Mouse (Mus musculus): ENCODE results near the gene Gm20662. TPM values are rescaled to one million over a fixed set of nuclear protein-coding genes. Genes with fewer than 3 reads are reported as not detected.

Gm20662 gene
- polyA plus RNA-seq, 1 experiment from 2014 or later, result 0.13 TPM

Small RNAs within 50 kb of the gene (microRNA-seq; reads per million reads assigned to microRNA genes)
- not detected for gene Mir7088

Other genes starting within 250 kb of the Gm20662 start
- gene Rbm5, start 225.4 kb upstream of the Gm20662 start, polyA plus RNA-seq (2014; fragmentation: Nextera tagmentation; extraction: Ambion mirVana), result 196 and 197 TPM in 2 replicates
- 102 TPM in 2 replicates for gene Rbm6, start 123.1 kb upstream of the Gm20662 start, polyA plus RNA-seq (2014; fragmentation: Nextera tagmentation; extraction: Ambion mirVana)
- gene Mon1a, start 108.2 kb upstream of the Gm20662 start, polyA plus RNA-seq (2014; fragmentation: Nextera tagmentation; extraction: Ambion mirVana), result 16.3 and 19.2 TPM in 2 replicates
- gene Mst1r, start 89.5 kb upstream of the Gm20662 start, polyA plus RNA-seq (2014; fragmentation: Nextera tagmentation; extraction: Ambion mirVana), result 0.33 and 1.1 TPM in 2 replicates
- not detected in 2 replicates for gene Actl11, start 67.9 kb upstream of the Gm20662 start, polyA plus RNA-seq (2014; fragmentation: Nextera tagmentation; extraction: Ambion mirVana)
- 3.5 and 4.3 TPM in 2 replicates for gene Camkv, start 60.7 kb upstream of the Gm20662 start, polyA plus RNA-seq (2014; fragmentation: Nextera tagmentation; extraction: Ambion mirVana)
- gene Traip, start 46.2 kb upstream of the Gm20662 start, polyA plus RNA-seq (2014; fragmentation: Nextera tagmentation; extraction: Ambion mirVana), result 25.2 and 25.7 TPM in 2 replicates
- gene Uba7, start 20.8 kb upstream of the Gm20662 start, polyA plus RNA-seq (2014; fragmentation: Nextera tagmentation; extraction: Ambion mirVana), result 10.9 and 12.1 TPM in 2 replicates
- gene Gm20661, start 13.3 kb upstream of the Gm20662 start, polyA plus RNA-seq (2014; fragmentation: Nextera tagmentation; extraction: Ambion mirVana), result 2.9 and 3.5 TPM in 2 replicates
- gene Inka1, start 10.5 kb upstream of the Gm20662 start, polyA plus RNA-seq (2014; fragmentation: Nextera tagmentation; extraction: Ambion mirVana), result 62.9 and 71.3 TPM in 2 replicates
- 4.8 and 5.7 TPM in 2 replicates for gene Cdhr4, start 3.9 kb upstream of the Gm20662 start, polyA plus RNA-seq (2014; fragmentation: Nextera tagmentation; extraction: Ambion mirVana)
- 38.4 and 45.7 TPM in 2 replicates for gene Ip6k1, start 6.2 kb downstream of the Gm20662 start, polyA plus RNA-seq (2014; fragmentation: Nextera tagmentation; extraction: Ambion mirVana)
- gene Gmppb, start 52.9 kb downstream of the Gm20662 start, polyA plus RNA-seq (2014; fragmentation: Nextera tagmentation; extraction: Ambion mirVana), result 21.7 and 23.6 TPM in 2 replicates
- gene Amigo3, start 56.8 kb downstream of the Gm20662 start, polyA plus RNA-seq (2014; fragmentation: Nextera tagmentation; extraction: Ambion mirVana), result 2.7 and 2.8 TPM in 2 replicates
- gene Mst1, start 84.1 kb downstream of the Gm20662 start, polyA plus RNA-seq (2014; fragmentation: Nextera tagmentation; extraction: Ambion mirVana), result 0.49 and 1.0 TPM in 2 replicates
- gene Rnf123, start 87.0 kb downstream of the Gm20662 start, polyA plus RNA-seq (2014; fragmentation: Nextera tagmentation; extraction: Ambion mirVana), result 31.6 and 35.9 TPM in 2 replicates
- 54.3 and 62.7 TPM in 2 replicates for gene Apeh, start 98.3 kb downstream of the Gm20662 start, polyA plus RNA-seq (2014; fragmentation: Nextera tagmentation; extraction: Ambion mirVana)
- gene Bsn, start 194.0 kb downstream of the Gm20662 start, polyA plus RNA-seq (2014; fragmentation: Nextera tagmentation; extraction: Ambion mirVana), result 3.0 and 4.3 TPM in 2 replicates